Mouse (Mus musculus) heart, embryonic 13.5 days (tissue): ENCODE results near the gene Myh14. TPM values are rescaled to one million over a fixed set of nuclear protein-coding genes. Genes with fewer than 3 reads are reported as not detected.
A peak's percentile ranks its signal among the peaks of the same experiment; 100 is the strongest.
"Not testable (repeated sequence)": the region's sequence is repeated elsewhere in the genome, so short reads cannot be mapped to it uniquely, and the experiment has no call there.

Experiments used
- ATAC-seq: fragments of 200-750 bp; cut with Nextera tagmentation; 2 replicates; pipeline ENCODE4 v1.8.0; 2017; ENCODE audit warnings: moderate TSS enrichment; ENCODE audit not compliant: insufficient number of reproducible peaks, low FRiP score, low TSS enrichment; ENCODE audit errors: extremely low read depth
- H3K27ac ChIP-seq: fragments of 300-500 bp; sonication (generic); replicated peaks from 2 replicates; pipeline ENCODE4 v1.5.1; 2015; ENCODE audit warnings: moderate library complexity, mild to moderate bottlenecking, inconsistent platforms
- H3K27me3 ChIP-seq: fragments of 300-500 bp; sonication (generic); replicated peaks from 2 replicates; pipeline ENCODE4 v1.6.1; 2015; ENCODE audit warnings: mild to moderate bottlenecking, inconsistent platforms
- H3K36me3 ChIP-seq: fragments of 300-500 bp; sonication (generic); 2 replicates; pipeline ENCODE4 v1.6.1; 2015; ENCODE audit warnings: mild to moderate bottlenecking, inconsistent platforms
- H3K4me1 ChIP-seq: fragments of 300-500 bp; sonication (generic); 2 replicates; pipeline ENCODE4 v1.6.1; 2015; ENCODE audit warnings: inconsistent platforms
- H3K4me2 ChIP-seq: fragments of 300-500 bp; sonication (generic); 2 replicates; pipeline ENCODE4 v1.6.1; 2015; ENCODE audit warnings: inconsistent platforms, mild to moderate bottlenecking, moderate library complexity
- H3K4me3 ChIP-seq: fragments of 300-500 bp; sonication (generic); 2 replicates; pipeline ENCODE4 v1.5.1; 2015; ENCODE audit warnings: moderate library complexity, mild to moderate bottlenecking, inconsistent platforms
- H3K9ac ChIP-seq: fragments of 300-500 bp; sonication (generic); 2 replicates; pipeline ENCODE4 v1.6.1; 2015; ENCODE audit warnings: inconsistent platforms, mild to moderate bottlenecking, moderate library complexity
- H3K9me3 ChIP-seq: fragments of 300-500 bp; sonication (generic); 2 replicates; pipeline ENCODE4 v1.6.1; 2016; ENCODE audit warnings: inconsistent platforms
- WGBS: fragments of 180-500 bp; shearing (Covaris S2); methylation state at CpG from one replicate; pipeline ENCODE4 v1.1.7; 2015; ENCODE audit warnings: mixed read lengths; 5-methylcytosine and 5-hydroxymethylcytosine counted together
- polyA plus RNA-seq: library from polyadenylated mRNA; unstranded; fragments of >200 nt; fragmentation: Nextera tagmentation; extraction: Ambion mirVana; gene quantifications from 2 replicates; pipeline ENCODE4 v1.2.1, GENCODE M21; 2015

The Myh14 gene
- polyA plus RNA-seq = 0.59 and 0.99 TPM in 2 replicates

DNA sequence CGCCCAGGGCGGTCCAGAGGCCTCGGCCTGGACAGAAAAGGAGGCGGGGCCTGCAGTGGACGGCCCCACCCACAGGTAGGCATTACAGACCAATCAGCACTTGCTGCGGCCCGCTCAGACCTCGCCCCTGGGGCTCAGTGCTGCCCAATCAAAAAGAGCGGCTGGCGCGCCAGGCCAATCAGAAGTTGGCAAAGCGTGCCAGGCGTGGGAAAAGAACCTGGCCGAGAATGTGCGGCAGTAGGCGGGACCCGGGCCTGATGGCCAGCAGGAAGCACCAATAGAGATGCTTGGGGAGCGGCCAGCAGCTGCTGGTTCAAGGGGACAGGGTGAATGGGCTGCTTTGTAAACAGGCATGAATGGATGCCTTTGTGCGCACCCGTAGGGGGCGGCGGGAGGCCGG is at the start of gene Myh14:
TSS of gene Myh14 (minus strand) at position 41 of the 400 bp plus-strand sequence.
- Histone ChIP-seq H3K9me3 (peaks cover 4% of the 10 kb centered on the region), H3K36me3 (no peaks in the 10 kb centered on the region), H3K4me2 (peak within 1 kb of the TSS; percentile 69), H3K27ac (no peak within 1 kb of the TSS), H3K27me3 (peaks cover 56% of the 10 kb centered on the region), H3K4me3 (peak within 1 kb of the TSS; percentile 43), H3K9ac (peak within 1 kb of the TSS; percentile 68), H3K4me1 (peaks cover 10% of the 10 kb centered on the region)
- ATAC-seq = peak; percentile 78; the same call in 1 of the 2 replicates
- 2% methylated on average over 23 of the region's 23 CpGs for WGBS

DNA sequence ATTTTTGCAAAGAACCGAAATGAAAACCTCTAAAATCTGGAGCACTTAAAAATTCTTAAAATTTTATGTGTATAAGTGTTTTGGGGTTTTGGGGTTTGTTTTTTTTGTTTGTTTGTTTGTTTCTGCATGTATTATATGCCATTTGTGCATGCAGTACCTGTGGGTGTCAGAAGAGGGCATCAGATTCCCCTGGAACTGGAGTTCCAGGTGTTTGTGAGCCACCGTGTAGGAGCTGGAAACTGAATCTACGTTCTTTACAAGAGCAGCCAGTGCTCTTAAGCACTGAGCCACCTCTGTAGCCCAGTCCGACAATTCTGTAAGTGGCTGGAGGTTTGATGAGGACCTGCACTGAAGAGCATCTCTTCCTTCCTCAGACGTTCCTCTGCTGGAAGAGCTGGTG is 39.2 kb upstream of the Myh14 start:
- Histone ChIP-seq H3K4me2 (no peak overlapping the region), H3K27me3 (0 out of 2 replicates have a peak, but pooled peaks cover 5% of the 10 kb centered on the region), H3K4me1 (no peaks in the 10 kb centered on the region), H3K9ac (no peak overlapping the region), H3K27ac (no peak overlapping the region), H3K9me3 (peaks cover 8% of the 10 kb centered on the region; the same call in 1 of the 2 replicates), H3K36me3 (no peaks in the 10 kb centered on the region), H3K4me3 (no peak overlapping the region)
- 74% methylated on average over 5 of the region's 5 CpGs for WGBS
- no peak for ATAC-seq

DNA sequence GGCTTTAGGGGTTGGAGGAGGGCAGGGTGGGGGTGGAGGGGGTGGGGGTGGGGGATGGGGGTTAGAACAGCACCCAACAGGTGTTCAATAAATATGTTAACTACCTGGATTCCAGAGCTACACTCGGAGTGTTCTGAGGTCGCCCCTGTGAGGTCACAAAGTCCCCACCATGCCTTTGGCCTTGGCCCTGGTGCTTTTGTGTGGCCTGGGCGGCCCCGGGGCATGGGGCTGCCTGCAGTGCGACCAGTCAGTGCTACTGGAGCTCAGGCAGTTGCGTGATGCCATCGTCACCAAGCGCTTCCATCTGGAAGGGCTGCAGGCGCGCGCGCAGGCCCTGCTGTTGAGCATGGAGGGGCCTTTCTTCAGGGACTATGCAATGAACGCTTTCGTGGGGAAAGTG is 37.9 kb upstream of the Myh14 start, which contains the start of gene Izumo2:
TSS of gene Izumo2 (plus strand) at position 169 of the 400 bp plus-strand sequence.
- ATAC-seq = no peak
- 0 out of 2 replicates have a peak, but pooled peaks cover 5% of the 10 kb centered on the region for H3K27me3 ChIP-seq
- no peaks in the 10 kb centered on the region for H3K36me3 ChIP-seq
- peaks cover 6% of the 10 kb centered on the region; the same call in 1 of the 2 replicates for H3K9me3 ChIP-seq
- no peaks in the 10 kb centered on the region for H3K4me1 ChIP-seq
- no peak within 1 kb of the TSS for H3K27ac ChIP-seq
- H3K4me3 ChIP-seq = no peak within 1 kb of the TSS
- no peak within 1 kb of the TSS for H3K4me2 ChIP-seq
- H3K9ac ChIP-seq = no peak within 1 kb of the TSS
- WGBS = 69% methylated on average over 14 of the region's 14 CpGs

DNA sequence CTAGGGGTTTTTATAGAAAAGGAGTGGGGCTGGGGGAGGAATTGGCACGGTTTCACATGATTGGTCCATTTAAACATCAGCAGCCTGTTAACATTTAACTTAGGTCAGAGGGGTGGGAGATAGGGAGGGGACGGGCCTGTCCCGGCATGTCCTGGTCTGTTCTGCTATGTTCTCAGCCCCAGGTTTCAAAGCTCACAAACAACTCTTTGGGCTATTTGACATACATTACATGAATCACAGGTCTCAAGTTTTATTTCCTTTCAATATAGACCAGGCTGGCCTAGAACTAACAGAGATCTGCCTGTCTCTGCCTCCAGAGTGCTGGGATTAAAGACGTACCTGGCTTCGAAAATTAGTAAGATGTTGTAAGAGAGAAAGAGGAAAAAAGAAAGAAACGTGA is 37.5 kb upstream of the Myh14 start:
- not testable (repeated sequence) for H3K27me3 ChIP-seq, H3K4me2 ChIP-seq, H3K4me3 ChIP-seq, H3K9me3 ChIP-seq, ATAC-seq, H3K36me3 ChIP-seq, H3K9ac ChIP-seq, H3K4me1 ChIP-seq, H3K27ac ChIP-seq
- 79% methylated on average over 6 of the region's 6 CpGs for WGBS

DNA sequence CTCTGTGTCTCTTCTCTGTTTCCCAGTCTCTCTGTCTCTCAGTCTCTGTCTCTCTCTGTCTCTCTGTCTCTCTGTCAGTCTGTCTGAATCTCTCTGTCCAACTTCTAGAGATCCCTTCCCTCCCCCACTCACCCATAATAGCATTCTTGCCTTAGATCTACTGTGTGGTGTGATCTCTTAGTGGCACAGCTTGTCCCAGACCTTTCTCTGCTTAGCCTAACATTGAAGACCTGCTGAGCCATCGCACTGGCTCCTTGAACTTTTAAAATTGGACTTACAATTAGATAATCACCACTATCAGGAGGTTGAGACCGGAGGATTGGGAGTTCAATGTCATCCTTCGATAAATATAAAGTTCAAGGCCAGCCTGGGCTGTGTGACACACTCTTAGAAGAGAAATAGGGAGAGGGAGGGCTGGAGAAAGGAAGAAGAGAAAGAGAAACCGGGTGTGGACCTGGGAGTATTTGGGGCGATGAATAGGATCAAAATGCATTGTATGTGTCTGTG is 36.6 kb upstream of the Myh14 start:
- Histone ChIP-seq H3K27ac (no peak overlapping the region), H3K9ac (no peak overlapping the region), H3K4me3 (no peak overlapping the region), H3K36me3 (no peaks in the 10 kb centered on the region), H3K4me1 (no peaks in the 10 kb centered on the region), H3K4me2 (no peak overlapping the region), H3K9me3 (peaks cover 5% of the 10 kb centered on the region; the same call in 1 of the 2 replicates), H3K27me3 (0 out of 2 replicates have a peak, but pooled peaks cover 5% of the 10 kb centered on the region)
- WGBS = 74% methylated on average over 5 of the region's 5 CpGs
- ATAC-seq = no peak

DNA sequence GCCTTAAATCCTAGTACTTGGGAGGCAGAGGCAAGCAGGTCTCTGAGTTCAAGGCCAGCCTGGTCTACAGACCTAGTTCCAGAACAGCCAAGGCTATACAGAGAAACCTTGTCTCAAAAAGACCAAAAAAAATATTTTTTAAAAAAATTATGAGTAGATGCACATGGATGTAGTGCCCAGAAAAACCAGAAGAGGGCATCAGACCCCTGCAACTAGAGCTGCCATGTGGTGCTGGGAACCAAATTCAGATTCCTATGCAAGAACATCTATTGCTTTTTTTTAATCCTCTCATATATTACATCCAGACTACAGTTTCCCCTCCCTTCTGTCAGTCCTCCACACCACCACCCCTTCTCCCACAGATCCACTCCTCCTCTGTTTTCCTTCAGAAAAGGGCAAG is 35.7 kb upstream of the Myh14 start:
- Histone ChIP-seq H3K36me3 (no peaks in the 10 kb centered on the region), H3K9me3 (peaks cover 5% of the 10 kb centered on the region; the same call in 1 of the 2 replicates)

DNA sequence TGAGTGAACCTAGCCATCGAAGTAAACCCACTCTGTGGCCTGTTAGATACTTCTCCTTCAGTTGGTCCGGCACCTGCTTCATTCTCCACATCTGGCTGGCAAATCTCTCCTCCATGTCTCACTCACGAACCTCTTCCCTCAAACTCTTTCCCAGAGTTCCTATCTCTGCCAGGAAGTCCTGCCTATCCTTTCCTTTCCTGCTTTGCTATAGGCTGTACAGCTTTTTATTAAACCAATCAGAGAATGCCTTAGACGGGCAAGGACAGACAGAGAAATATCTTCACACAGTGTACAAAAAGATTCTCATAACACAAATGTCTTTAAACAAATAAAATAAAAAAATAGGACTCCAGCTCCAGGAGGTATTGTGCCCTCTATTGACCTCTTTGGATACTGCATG is 34.4 kb upstream of the Myh14 start:
- Histone ChIP-seq H3K36me3 (no peaks in the 10 kb centered on the region), H3K27me3 (0 out of 2 replicates have a peak, but pooled peaks cover 8% of the 10 kb centered on the region), H3K4me3 (no peak overlapping the region), H3K27ac (no peak overlapping the region), H3K4me2 (no peak overlapping the region), H3K9me3 (peaks cover 5% of the 10 kb centered on the region; the same call in 1 of the 2 replicates), H3K4me1 (no peaks in the 10 kb centered on the region), H3K9ac (no peak overlapping the region)
- WGBS = 82% methylated on average over 4 of the region's 4 CpGs
- no peak for ATAC-seq

More for the DNA sequence above, 35.7 kb upstream of the Myh14 start:
- Histone ChIP-seq H3K4me2 (no peak overlapping the region), H3K27ac (no peak overlapping the region), H3K4me1 (no peaks in the 10 kb centered on the region), H3K4me3 (no peak overlapping the region), H3K9ac (no peak overlapping the region), H3K27me3 (0 out of 2 replicates have a peak, but pooled peaks cover 5% of the 10 kb centered on the region)
- no peak for ATAC-seq

DNA sequence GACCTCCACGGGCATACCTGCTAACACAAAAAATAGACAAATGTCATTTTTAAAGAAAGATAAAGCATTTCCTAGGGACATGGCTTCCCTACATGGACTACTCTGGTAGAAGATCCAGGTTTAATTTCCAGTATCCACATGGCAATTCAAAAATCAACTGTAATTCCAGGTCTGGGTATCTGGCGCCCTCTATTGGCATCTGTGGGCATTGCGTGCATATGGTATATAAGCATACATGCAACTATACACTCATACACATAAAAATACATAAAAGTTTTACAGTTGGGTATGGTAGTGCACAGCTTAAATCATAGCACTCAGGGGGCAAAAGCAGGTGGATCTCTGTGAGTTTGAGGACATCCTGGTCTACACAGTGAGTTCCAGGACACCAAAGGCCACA is 33.7 kb upstream of the Myh14 start:
- 50% methylated on average over 3 of the region's 3 CpGs for WGBS
- no peaks in the 10 kb centered on the region for H3K4me1 ChIP-seq
- no peaks in the 10 kb centered on the region for H3K36me3 ChIP-seq
- H3K4me3 ChIP-seq = no peak overlapping the region
- H3K9ac ChIP-seq = no peak overlapping the region
- peaks cover 5% of the 10 kb centered on the region; the same call in 1 of the 2 replicates for H3K9me3 ChIP-seq
- ATAC-seq = no peak
- no peak overlapping the region for H3K4me2 ChIP-seq
- H3K27me3 ChIP-seq = peaks cover 8% of the 10 kb centered on the region; the same call in 1 of the 2 replicates
- no peak overlapping the region for H3K27ac ChIP-seq

DNA sequence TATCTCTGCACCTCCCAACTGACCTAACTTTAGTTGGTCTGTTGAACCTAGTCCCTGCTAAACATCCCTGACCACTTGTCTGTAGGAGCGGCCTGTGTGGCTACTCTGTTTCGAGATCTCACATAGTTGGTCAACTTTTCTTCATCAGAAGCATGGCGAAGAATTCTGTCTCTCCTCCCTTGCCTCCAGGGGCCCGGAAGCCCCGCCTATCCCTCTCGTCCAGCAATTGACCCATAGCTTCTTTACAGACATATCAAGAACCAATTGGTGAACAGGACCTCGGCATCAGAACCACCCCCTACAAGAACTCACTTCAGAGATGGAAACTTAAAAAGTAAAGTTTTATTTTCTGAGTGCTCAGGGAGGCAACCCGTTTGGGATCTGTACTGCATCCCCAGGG is 32.3 kb upstream of the Myh14 start:
- Histone ChIP-seq H3K27ac (no peak overlapping the region), H3K9ac (no peak overlapping the region), H3K4me1 (peaks cover under 1% of the 10 kb centered on the region; the same call in 1 of the 2 replicates), H3K4me3 (no peak overlapping the region), H3K9me3 (peaks cover 5% of the 10 kb centered on the region; the same call in 1 of the 2 replicates), H3K27me3 (peaks cover 16% of the 10 kb centered on the region), H3K4me2 (no peak overlapping the region), H3K36me3 (no peaks in the 10 kb centered on the region)
- no peak for ATAC-seq
- 64% methylated on average over 8 of the region's 8 CpGs for WGBS

DNA sequence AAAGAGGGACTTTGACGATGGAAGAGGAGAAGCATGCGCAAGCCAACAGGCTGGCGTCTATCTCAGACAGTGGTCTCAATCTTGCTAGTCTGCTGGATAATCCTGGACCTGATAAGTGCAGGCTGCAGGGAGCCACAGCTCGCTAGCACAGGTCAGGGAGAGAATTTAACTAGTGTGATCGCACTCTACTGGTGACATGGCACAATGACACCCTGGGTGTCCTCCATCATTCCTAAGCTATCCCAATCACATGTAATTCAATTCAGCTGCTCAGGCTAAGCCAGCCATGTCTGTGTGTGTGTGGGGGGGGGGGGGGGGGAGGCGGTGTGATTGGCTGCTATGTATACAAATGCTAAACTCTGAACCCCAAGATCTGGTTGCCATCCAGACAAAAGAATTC is 31.3 kb upstream of the Myh14 start:
- peaks cover 11% of the 10 kb centered on the region for H3K4me1 ChIP-seq
- no peak overlapping the region for H3K4me3 ChIP-seq
- no peak for ATAC-seq
- H3K9me3 ChIP-seq = peaks cover 5% of the 10 kb centered on the region; the same call in 1 of the 2 replicates
- 5% methylated on average over 6 of the region's 6 CpGs for WGBS
- H3K27ac ChIP-seq = no peak overlapping the region
- no peak overlapping the region for H3K9ac ChIP-seq
- H3K27me3 ChIP-seq = peaks cover 14% of the 10 kb centered on the region
- no peaks in the 10 kb centered on the region for H3K36me3 ChIP-seq
- no peak overlapping the region for H3K4me2 ChIP-seq

DNA sequence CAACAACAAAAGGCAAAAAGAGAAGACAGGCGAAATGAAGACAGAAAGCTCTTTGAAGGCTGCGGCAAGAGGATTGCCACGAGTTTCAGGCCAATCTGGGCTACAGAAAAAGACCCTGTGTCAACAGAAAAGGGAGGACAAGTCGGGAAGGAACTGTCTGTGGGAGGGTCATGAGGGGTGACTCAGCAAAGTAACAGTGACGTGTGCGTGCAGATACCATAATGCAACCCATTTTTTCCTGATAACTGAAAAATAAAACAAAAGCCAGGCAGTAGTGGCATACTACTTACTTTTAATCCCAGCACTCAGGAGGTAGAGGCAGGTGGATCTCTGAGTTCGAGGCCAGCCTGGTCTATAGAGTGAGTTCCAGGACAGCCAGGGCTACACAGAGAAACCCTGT is 27.3 kb upstream of the Myh14 start:
- 55% methylated on average over 7 of the region's 7 CpGs for WGBS
- H3K27ac ChIP-seq = peak overlapping the region; percentile 36; the same call in 1 of the 2 replicates
- H3K4me1 ChIP-seq = peaks cover 15% of the 10 kb centered on the region
- no peak overlapping the region for H3K4me3 ChIP-seq
- H3K9me3 ChIP-seq = no peaks in the 10 kb centered on the region
- H3K9ac ChIP-seq = no peak overlapping the region
- ATAC-seq = no peak
- no peaks in the 10 kb centered on the region for H3K36me3 ChIP-seq
- peaks cover 11% of the 10 kb centered on the region for H3K27me3 ChIP-seq
- H3K4me2 ChIP-seq = peak overlapping the region; percentile 39; the same call in 1 of the 2 replicates
